Mouse (Mus musculus): ENCODE measurements around the gene Zfp574. TPM values are rescaled to one million over a fixed set of nuclear protein-coding genes. Genes with fewer than 3 reads are reported as not detected.

Zfp574 gene
- polyA plus RNA-seq, 1 experiment = 77.5 TPM

- TF ChIP-seq GATA1 (IDR thresholded peaks at IDR 0.05; ENCODE audit: low read length) = no peak
Measured at GRCm38 (mm10) chr7:25088531-25088930, 16.2 kb downstream of the Zfp574 start.

DNA sequence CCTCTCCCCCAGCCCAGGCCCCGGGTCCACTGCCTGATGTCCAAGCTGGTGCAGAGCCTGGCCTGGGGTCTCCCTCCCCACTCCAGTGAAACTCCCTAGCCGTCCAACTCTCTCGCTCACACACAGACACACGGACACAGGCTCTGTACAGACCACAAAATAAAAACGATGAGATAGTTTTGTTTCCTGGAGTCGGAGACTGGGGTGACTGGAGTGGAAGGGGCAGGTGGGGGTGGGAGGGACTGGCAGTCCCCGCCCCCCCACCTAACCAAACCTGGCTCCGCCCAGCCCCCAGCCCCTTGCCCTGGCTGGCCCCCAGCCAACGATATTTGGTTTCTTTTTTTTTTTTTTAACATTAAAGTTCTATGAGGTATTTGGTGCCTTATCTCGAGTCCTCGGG, 16.6 kb downstream of the Zfp574 start:
- no peak for TF ChIP-seq GATA1 (IDR thresholded peaks at IDR 0.05; ENCODE audit: low read length)

GRCm38 (mm10) chr7:25089875-25090274, 17.5 kb downstream of the Zfp574 start:
- no peak for TF ChIP-seq GATA1 (IDR thresholded peaks at IDR 0.05; ENCODE audit: low read length)

DNA sequence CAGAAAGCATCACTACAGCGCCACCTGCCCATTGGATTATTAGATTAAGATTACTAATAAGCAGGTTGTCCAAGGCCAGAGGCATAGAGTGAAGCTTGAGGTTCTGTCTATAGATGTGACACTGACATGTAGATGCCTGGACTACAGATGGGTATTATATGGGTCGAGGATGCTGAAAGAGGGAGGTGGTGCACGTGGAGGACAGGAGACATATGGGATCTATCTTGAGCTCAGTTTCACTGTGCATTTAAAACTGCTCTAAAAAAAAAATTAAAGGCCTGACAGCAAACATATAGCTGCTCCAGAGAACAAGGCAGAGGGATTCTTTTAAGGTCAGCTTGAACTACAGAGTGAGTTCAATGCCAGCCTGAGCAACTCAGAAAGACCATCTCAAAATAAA, 25.8 kb downstream of the Zfp574 start:
- TF ChIP-seq GATA1 (IDR thresholded peaks at IDR 0.05; ENCODE audit: low read length) = no peak

- no peak for TF ChIP-seq GATA1 (IDR thresholded peaks at IDR 0.05; ENCODE audit: low read length)
Measured at GRCm38 (mm10) chr7:25099581-25099980, 27.2 kb downstream of the Zfp574 start.

GRCm38 (mm10) chr7:25105411-25106160, 33.2 kb downstream of the Zfp574 start:
- no peak for TF ChIP-seq GATA1 (IDR thresholded peaks at IDR 0.05; ENCODE audit: low read length)

GRCm38 (mm10) chr7:25106790-25107502, 34.6 kb downstream of the Zfp574 start:
- TF ChIP-seq GATA1 (IDR thresholded peaks at IDR 0.05; ENCODE audit: low read length) = no peak

GRCm38 (mm10) chr7:25109355-25109754, 37.0 kb downstream of the Zfp574 start:
- TF ChIP-seq GATA1 (IDR thresholded peaks at IDR 0.05; ENCODE audit: low read length) = no peak

DNA sequence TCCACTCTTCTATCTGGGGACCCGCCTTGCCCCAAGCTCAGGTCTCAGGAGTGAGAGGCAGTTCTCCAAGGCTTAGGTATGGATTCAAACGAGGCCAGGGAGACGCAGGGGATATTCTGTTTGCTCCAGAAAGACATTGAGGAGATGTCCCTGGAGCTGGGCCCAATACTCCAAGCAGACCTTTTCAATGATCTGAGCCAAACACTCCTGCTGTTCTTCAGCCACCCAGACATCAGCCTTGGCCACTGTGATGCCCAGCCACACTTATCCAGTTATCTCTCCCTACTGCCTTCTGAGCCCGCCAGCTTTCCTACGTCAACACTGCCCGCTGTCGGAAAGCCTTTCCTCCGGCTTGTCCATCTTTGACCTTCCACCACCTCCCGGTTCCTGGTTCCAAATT, 38.0 kb downstream of the Zfp574 start:
- no peak for TF ChIP-seq GATA1 (IDR thresholded peaks at IDR 0.05; ENCODE audit: low read length)

GRCm38 (mm10) chr7:25112178-25112955, 40.0 kb downstream of the Zfp574 start:
- no peak for TF ChIP-seq GATA1 (IDR thresholded peaks at IDR 0.05; ENCODE audit: low read length)

DNA sequence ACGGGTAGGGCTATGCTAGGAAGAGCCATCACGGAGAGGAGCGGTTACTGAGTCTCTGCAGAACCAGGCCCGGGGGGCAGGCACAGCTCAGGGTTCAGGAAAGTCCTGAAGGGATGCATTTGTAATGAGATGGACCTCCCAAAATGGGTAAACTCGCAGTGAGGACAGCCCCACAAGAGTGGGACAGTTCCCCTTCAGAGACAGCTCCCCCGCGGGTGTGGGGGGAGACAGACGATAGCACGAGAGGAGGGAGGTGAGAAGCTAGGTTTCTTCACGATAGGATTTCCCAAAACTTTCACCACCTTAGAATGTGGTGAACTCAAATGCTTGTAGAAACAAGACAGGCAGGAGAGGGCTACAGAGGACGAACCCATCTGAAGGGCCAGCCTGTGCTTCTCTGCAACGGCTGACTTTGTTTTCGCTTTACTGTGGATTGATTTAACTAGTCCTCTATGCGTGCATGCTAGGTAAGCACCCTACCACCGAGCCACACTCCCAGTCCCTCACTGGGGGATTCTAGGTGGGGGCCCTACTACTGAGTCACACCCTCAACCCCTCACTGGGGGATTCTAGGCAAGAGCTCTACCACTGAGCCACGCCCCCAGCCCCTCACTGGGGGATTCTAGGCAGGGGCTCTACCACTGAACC, 40.7 kb downstream of the Zfp574 start:
- no peak for TF ChIP-seq GATA1 (IDR thresholded peaks at IDR 0.05; ENCODE audit: low read length)

- TF ChIP-seq GATA1 (IDR thresholded peaks at IDR 0.05; ENCODE audit: low read length) = no peak
Measured at GRCm38 (mm10) chr7:25120061-25120834, 47.9 kb downstream of the Zfp574 start.

- TF ChIP-seq GATA1 (IDR thresholded peaks at IDR 0.05; ENCODE audit: low read length) = no peak
Measured at GRCm38 (mm10) chr7:25121240-25121786, 48.9 kb downstream of the Zfp574 start.

- no peak for TF ChIP-seq GATA1 (IDR thresholded peaks at IDR 0.05; ENCODE audit: low read length)
Measured at GRCm38 (mm10) chr7:25125716-25126281, 53.4 kb downstream of the Zfp574 start.
